Mouse (Mus musculus): ENCODE measurements around the gene Nt5c1a.
"Not testable (repeated sequence)": the region's sequence is repeated elsewhere in the genome, so short reads cannot be mapped to it uniquely, and the experiment has no call there.

Nt5c1a gene

GRCm38 (mm10) chr4:123201186-123202093 is at the start of gene Nt5c1a:
Gene Nt5c1a, plus strand, starts transcription at chr4:123201504.
- peak; percentile 78 for DNase-seq

GRCm38 (mm10) chr4:123152003-123152402 is 49.3 kb upstream of the Nt5c1a start:
- no peak for DNase-seq

GRCm38 (mm10) chr4:123152976-123153375 is 48.3 kb upstream of the Nt5c1a start:
- DNase-seq: no peak

- peak; percentile 67 for DNase-seq
Observed at GRCm38 (mm10) chr4:123155004-123155403, 46.3 kb upstream of the Nt5c1a start.

GRCm38 (mm10) chr4:123155427-123155826 is 45.9 kb upstream of the Nt5c1a start:
- no peak for DNase-seq

GRCm38 (mm10) chr4:123155840-123156239 is 45.5 kb upstream of the Nt5c1a start:
- DNase-seq: no peak

- no peak for DNase-seq
Observed at GRCm38 (mm10) chr4:123160571-123160970, 40.7 kb upstream of the Nt5c1a start.

- not testable (repeated sequence) for DNase-seq
Observed at GRCm38 (mm10) chr4:123161251-123161650, 40.1 kb upstream of the Nt5c1a start.

GRCm38 (mm10) chr4:123162305-123162917 is 38.9 kb upstream of the Nt5c1a start:
- no peak for DNase-seq

- no peak for DNase-seq
Observed at GRCm38 (mm10) chr4:123164157-123164556, 37.1 kb upstream of the Nt5c1a start.

- no peak for DNase-seq
Observed at GRCm38 (mm10) chr4:123171811-123172210, 29.5 kb upstream of the Nt5c1a start.

GRCm38 (mm10) chr4:123182328-123183238 is 18.7 kb upstream of the Nt5c1a start, which contains the start of gene Hpcal4:
Gene Hpcal4, plus strand, starts transcription at chr4:123183227.
- peak; percentile 49 for DNase-seq

GRCm38 (mm10) chr4:123183239-123184056 is 17.9 kb upstream of the Nt5c1a start:
- peak; percentile 94 for DNase-seq

- DNase-seq: no peak
Observed at GRCm38 (mm10) chr4:123184816-123185215, 16.5 kb upstream of the Nt5c1a start.

- DNase-seq: no peak
Observed at GRCm38 (mm10) chr4:123192336-123192735, 9.0 kb upstream of the Nt5c1a start.

- no peak for DNase-seq
Observed at GRCm38 (mm10) chr4:123193791-123194190, 7.5 kb upstream of the Nt5c1a start.

- no peak for DNase-seq
Observed at GRCm38 (mm10) chr4:123196695-123197094, 4.6 kb upstream of the Nt5c1a start.

GRCm38 (mm10) chr4:123200771-123201185 is 526 bp upstream of the Nt5c1a start:
- DNase-seq: peak; percentile 85

GRCm38 (mm10) chr4:123202094-123202420 is 753 bp downstream of the Nt5c1a start:
- DNase-seq: no peak

GRCm38 (mm10) chr4:123207337-123207736 is 6.0 kb downstream of the Nt5c1a start:
- no peak for DNase-seq

GRCm38 (mm10) chr4:123210996-123211395 is 9.7 kb downstream of the Nt5c1a start:
- DNase-seq: no peak

- no peak for DNase-seq
Observed at GRCm38 (mm10) chr4:123211453-123211852, 10.1 kb downstream of the Nt5c1a start.
